Mouse (Mus musculus) neutrophil, adult 5-6 weeks (primary cell): Measurements from ENCODE around the gene Paf1. TPM values are rescaled to one million over a fixed set of nuclear protein-coding genes. Genes with fewer than 3 reads are reported as not detected.

Experiments used
- ATAC-seq: fragments of 151-379, 151-347 bp; 2 replicates; pipeline ENCODE4 v1.8.0; 2017; ENCODE audit warnings: mild to moderate bottlenecking, moderate TSS enrichment; ENCODE audit not compliant: insufficient number of reproducible peaks, poor library complexity, low FRiP score, severe bottlenecking; ENCODE audit errors: extremely low read depth
- total RNA-seq: library from RNA; stranded (forward); fragments of 200-1000 nt; gene quantifications from 2 replicates; pipeline ENCODE4 v1.2.3, GENCODE M21; 2017

The Paf1 gene
- total RNA-seq, 1 experiment from 2014 or later: 218 TPM

GRCm38 (mm10) chr7:28368276-28368920, 24.4 kb upstream of the Paf1 start:
- ATAC-seq: no peak

- no peak for ATAC-seq
Observed at GRCm38 (mm10) chr7:28370051-28370450, 22.7 kb upstream of the Paf1 start.

- ATAC-seq: no peak
Observed at GRCm38 (mm10) chr7:28370977-28371513, 21.7 kb upstream of the Paf1 start.

- no peak for ATAC-seq
Observed at GRCm38 (mm10) chr7:28371514-28371989, 21.2 kb upstream of the Paf1 start.

- ATAC-seq: peak; percentile 65
Observed at GRCm38 (mm10) chr7:28372251-28373108, 20.3 kb upstream of the Paf1 start, which contains the start of gene Plekhg2. Plekhg2 (minus strand) TSS chr7:28372599.

GRCm38 (mm10) chr7:28373131-28373581, 19.6 kb upstream of the Paf1 start:
- peak; percentile 10 for ATAC-seq

GRCm38 (mm10) chr7:28373891-28374495, 18.8 kb upstream of the Paf1 start:
- ATAC-seq: no peak

GRCm38 (mm10) chr7:28374647-28375046, 18.1 kb upstream of the Paf1 start:
- ATAC-seq: no peak

GRCm38 (mm10) chr7:28375176-28375921, 17.4 kb upstream of the Paf1 start:
- ATAC-seq: peak; percentile 13

GRCm38 (mm10) chr7:28376011-28376771, 16.6 kb upstream of the Paf1 start:
- peak; percentile 2; the same call in 1 of the 2 replicates for ATAC-seq

- no peak for ATAC-seq
Observed at GRCm38 (mm10) chr7:28377190-28378065, 15.3 kb upstream of the Paf1 start.

GRCm38 (mm10) chr7:28378066-28378690, 14.6 kb upstream of the Paf1 start:
- ATAC-seq: no peak

GRCm38 (mm10) chr7:28378769-28379651, 13.7 kb upstream of the Paf1 start:
- peak; percentile 21 for ATAC-seq

- ATAC-seq: no peak
Observed at GRCm38 (mm10) chr7:28380237-28381016, 12.3 kb upstream of the Paf1 start, which contains the start of gene Zfp36. Zfp36 (minus strand) TSS chr7:28380253.
